Mouse (Mus musculus): ENCODE measurements at regions not wholly inside any gene's neighbourhood (a gene's known extent, or its start where the extent isn't known, plus 50 kb on each side); places are given as distances from the start of the nearest gene placed in this dataset.

DNA sequence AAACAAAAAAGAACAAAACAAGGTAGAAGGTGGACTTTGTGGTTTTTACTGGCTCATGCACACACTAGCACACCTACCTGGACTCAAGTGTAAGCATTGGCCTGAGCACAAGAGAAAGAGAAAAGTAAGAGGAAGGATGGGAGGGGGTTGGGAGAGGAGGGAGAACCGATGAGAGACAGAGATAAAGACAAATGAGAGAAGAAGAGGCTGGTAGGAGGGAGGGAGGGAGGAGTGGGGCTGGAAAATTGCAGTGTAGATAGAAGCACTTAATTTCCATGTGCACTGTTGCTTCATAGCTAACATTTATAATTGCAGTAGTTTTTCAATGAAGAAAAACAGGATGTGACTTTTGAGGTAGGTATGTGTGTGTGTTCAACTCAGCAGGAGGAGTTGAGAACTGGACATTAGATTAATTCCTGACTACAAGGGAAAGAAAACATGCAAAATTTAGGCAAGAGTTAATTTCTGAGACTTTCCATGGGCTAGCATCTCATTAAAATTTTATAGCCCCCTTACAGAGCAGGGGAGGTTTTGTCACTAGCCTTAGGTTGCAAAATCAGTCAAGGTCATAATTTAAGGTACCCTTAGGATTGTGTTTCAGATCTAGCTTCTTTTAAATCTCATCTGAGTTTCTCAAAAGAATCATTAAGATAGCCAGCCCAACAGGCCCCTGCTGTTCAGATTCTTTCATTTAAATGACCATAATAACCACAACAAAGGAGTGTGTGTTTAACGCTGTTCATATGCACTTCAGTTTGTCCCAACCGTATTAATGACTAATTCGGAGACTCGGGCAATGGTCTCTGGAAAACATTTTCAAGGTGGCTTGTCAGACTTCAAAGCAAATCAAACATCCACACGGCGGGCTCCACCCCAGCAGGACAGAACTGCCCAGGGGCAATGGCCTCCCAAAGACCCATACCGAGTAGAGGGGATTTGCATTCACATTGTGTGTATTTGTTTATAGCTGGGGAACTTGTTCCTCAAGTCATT, 788.3 kb downstream of the Robo1 start:
- Histone ChIP-seq H3K4me2 (ENCODE audit: low read length) (no peak overlapping the region), H3K9ac (ENCODE audit: low read length) (no peak overlapping the region), H3K27me3 (ENCODE audit: control insufficient read depth, insufficient read depth, low read length) (no peaks in the 10 kb centered on the region; the same call in 1 of the 2 replicates), H3K4me3 (ENCODE audit: control insufficient read depth in 1 of 2, insufficient read depth in 1 of 2, low read depth in 1 of 2, low read length in 2 of 2) (no peak overlapping the region), H3K27ac (replicated peaks in 1 of 2; ENCODE audit: control insufficient read depth in 1 of 2, insufficient read depth in 1 of 2, low read depth in 2 of 2, low read length in 2 of 2) (no peak overlapping the region), H3K36me3 (ENCODE audit: control insufficient read depth, insufficient read depth, low read length) (no peaks in the 10 kb centered on the region), H3K4me1 (ENCODE audit: control insufficient read depth in 2 of 2, insufficient read depth in 2 of 2, low read length in 2 of 2) (no peaks in the 10 kb centered on the region), H3K9me3 (ENCODE audit: control insufficient read depth, low read length) (no peaks in the 10 kb centered on the region)
- no peak for ATAC-seq (ENCODE audit: insufficient number of reproducible peaks, insufficient read depth, low FRiP score, low read depth)
- WGBS: 22% methylated on average over 8 of the region's 8 CpGs
